Mouse (Mus musculus) monocyte, adult 59 days (primary cell): Measurements from ENCODE around the gene Fam199x. TPM values are rescaled to one million over a fixed set of nuclear protein-coding genes. Genes with fewer than 3 reads are reported as not detected.

Source experiments
- total RNA-seq, 2 experiments: library from RNA; stranded (reverse); gene quantifications; one replicate each; pipeline ENCODE4 v1.2.4; 2023

Fam199x gene
- total RNA-seq = 1 to 10 TPM; 5.0 to 5.7 TPM

GRCm38 (mm10) chrX:137049425-137050225 is at the start of gene Fam199x:
Fam199x (plus strand) TSS chrX:137049594.

GRCm38 (mm10) chrX:137038000-137038483 is 11.4 kb upstream of the Fam199x start, which contains the start of gene Slc25a53:
Slc25a53 (minus strand) TSS chrX:137038302.

GRCm38 (mm10) chrX:137121718-137122117 is 72.3 kb downstream of the Fam199x start, which contains the start of gene Esx1:
Esx1 (minus strand) TSS chrX:137122083.

Other genes starting within 250 kb of the Fam199x start
- gene Plp1, start 226.9 kb upstream of the Fam199x start, total RNA-seq = under 1 TPM in 1 of 2 experiments, not detected in 1; 0.68 TPM
- gene Rab9b, start 180.8 kb upstream of the Fam199x start, total RNA-seq = not detected
- not detected for gene H2bfm, start 122.3 kb upstream of the Fam199x start, total RNA-seq
- gene Tmsb15b2, start 74.1 kb upstream of the Fam199x start, total RNA-seq = 1 to 10 TPM in 1 of 2 experiments, not detected in 1; 3.8 TPM
- gene Tmsb15l, start 72.7 kb upstream of the Fam199x start, total RNA-seq = not detected
- gene Tmsb15b1, start 72.7 kb upstream of the Fam199x start, total RNA-seq = not detected
- gene Zcchc18, start 56.4 kb upstream of the Fam199x start, total RNA-seq = under 1 TPM in 1 of 2 experiments, not detected in 1; 0.24 TPM
- 1 to 10 TPM; 7.7 to 7.8 TPM for gene Slc25a53, start 11.3 kb upstream of the Fam199x start, total RNA-seq
- gene Esx1, start 72.5 kb downstream of the Fam199x start, total RNA-seq = not detected